Mouse (Mus musculus) ES-Bruce4 (cell line): ENCODE data around the gene Shc4.

Experiments used
- CTCF ChIP-seq: IDR thresholded peaks from one replicate; pipeline ENCODE4 v1.8.1; 2011; ENCODE audit warnings: low read depth, low read length
- EP300 ChIP-seq: IDR thresholded peaks from 2 replicates; pipeline ENCODE4 v1.6.1; 2011; ENCODE audit warnings: low read depth, low read length; ENCODE audit not compliant: insufficient read depth

DNA sequence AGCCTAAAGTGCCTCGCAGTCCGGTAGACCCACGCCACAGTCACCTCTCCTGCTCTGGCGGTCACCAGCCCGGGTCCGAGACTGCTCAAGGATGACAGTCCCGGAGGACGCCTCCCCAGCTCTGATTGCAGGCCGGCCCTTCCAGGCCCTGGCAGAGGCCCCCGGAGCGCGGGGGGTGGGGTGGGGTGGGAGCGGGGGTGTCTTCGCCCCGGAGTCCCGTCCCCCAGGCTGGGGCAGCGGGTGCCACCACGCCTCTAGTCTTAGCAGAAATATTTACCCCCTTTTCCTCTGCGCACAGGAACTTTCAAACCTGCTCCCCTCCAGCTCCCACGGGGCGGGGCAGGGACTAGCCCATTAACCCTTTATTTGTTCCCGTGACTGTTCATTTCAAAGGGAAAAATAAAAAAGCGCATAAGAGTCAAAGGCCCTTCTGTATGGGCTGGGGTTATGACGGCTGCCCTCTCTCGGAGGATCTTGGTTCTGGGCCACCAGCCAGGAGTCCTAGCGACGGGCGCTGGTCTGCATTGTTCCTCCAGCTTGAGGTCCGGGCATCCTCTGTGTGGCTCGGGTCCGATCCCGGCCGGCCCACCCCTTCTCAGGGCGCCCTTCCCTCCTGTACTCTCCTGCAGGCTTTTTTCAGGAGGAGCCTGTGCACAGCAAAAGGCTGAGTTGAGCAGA lies 401 bp downstream of the Shc4 start:
- no peak for TF ChIP-seq CTCF
- no peak for TF ChIP-seq EP300
